Mouse (Mus musculus): ENCODE results near the gene Mpc1. TPM values are rescaled to one million over a fixed set of nuclear protein-coding genes. Genes with fewer than 3 reads are reported as not detected.
"Not testable (repeated sequence)": the region's sequence is repeated elsewhere in the genome, so short reads cannot be mapped to it uniquely, and the experiment has no call there.

Mpc1 gene
- polyA plus RNA-seq, 1 experiment from 2014 or later, result 297 TPM

GRCm38 (mm10) chr17:8337159-8337558 is 54.5 kb downstream of the Mpc1 start, which contains the start of gene Prr18:
Gene Prr18 (plus strand): TSS chr17:8337459.
- not testable (repeated sequence) for H3K27ac ChIP-seq; H3K9ac ChIP-seq; H3K36me3 ChIP-seq; H3K4me2 ChIP-seq; H3K4me3 ChIP-seq; ATAC-seq (replicated peaks; ENCODE audit: insufficient number of reproducible peaks, insufficient read depth, low FRiP score, low read depth); H3K9me3 ChIP-seq (replicated peaks)
- Histone ChIP-seq H3K4me1 (replicated peaks) (peaks cover 22% of the 10 kb centered on the region), H3K27me3 (peaks cover 34% of the 10 kb centered on the region)
- WGBS, result 92% methylated on average over 1 of the region's 5 CpGs

- 25% methylated on average over 8 of the region's 8 CpGs for whole genome bisulfite sequencing
- Histone ChIP-seq H3K4me3 (peak overlapping the region; percentile 54), H3K9ac (no peak overlapping the region), H3K4me2 (peak overlapping the region; percentile 92), H3K9me3 (replicated peaks) (no peaks in the 10 kb centered on the region), H3K27me3 (peaks cover 52% of the 10 kb centered on the region), H3K36me3 (no peaks in the 10 kb centered on the region), H3K4me1 (replicated peaks) (peaks cover 22% of the 10 kb centered on the region), H3K27ac (no peak overlapping the region)
- ATAC-seq (replicated peaks; ENCODE audit: insufficient number of reproducible peaks, insufficient read depth, low FRiP score, low read depth), result no peak
Measured at GRCm38 (mm10) chr17:8339666-8340374, 57.1 kb downstream of the Mpc1 start.

GRCm38 (mm10) chr17:8340407-8341359 is 58.0 kb downstream of the Mpc1 start:
- peak overlapping the region; percentile 92 for H3K4me2 ChIP-seq
- H3K9ac ChIP-seq, result peak overlapping the region; percentile 28
- H3K4me3 ChIP-seq, result peak overlapping the region; percentile 54
- H3K4me1 ChIP-seq (replicated peaks), result peaks cover 22% of the 10 kb centered on the region
- H3K27me3 ChIP-seq, result peaks cover 52% of the 10 kb centered on the region
- WGBS, result under 1% methylated on average over 56 of the region's 92 CpGs
- H3K9me3 ChIP-seq (replicated peaks), result no peaks in the 10 kb centered on the region
- peak; percentile 55 for ATAC-seq (replicated peaks; ENCODE audit: insufficient number of reproducible peaks, insufficient read depth, low FRiP score, low read depth)
- no peaks in the 10 kb centered on the region for H3K36me3 ChIP-seq
- no peak overlapping the region for H3K27ac ChIP-seq

GRCm38 (mm10) chr17:8341360-8341963 is 58.8 kb downstream of the Mpc1 start:
- 13% methylated on average over 46 of the region's 46 CpGs for WGBS
- Histone ChIP-seq H3K9me3 (replicated peaks) (no peaks in the 10 kb centered on the region), H3K4me2 (peak overlapping the region; percentile 92), H3K27me3 (peaks cover 52% of the 10 kb centered on the region), H3K4me3 (peak overlapping the region; percentile 54), H3K36me3 (no peaks in the 10 kb centered on the region), H3K27ac (no peak overlapping the region), H3K9ac (peak overlapping the region; percentile 28), H3K4me1 (replicated peaks) (peaks cover 22% of the 10 kb centered on the region)
- no peak; the same call in 1 of the 2 replicates for ATAC-seq (replicated peaks; ENCODE audit: insufficient number of reproducible peaks, insufficient read depth, low FRiP score, low read depth)

DNA sequence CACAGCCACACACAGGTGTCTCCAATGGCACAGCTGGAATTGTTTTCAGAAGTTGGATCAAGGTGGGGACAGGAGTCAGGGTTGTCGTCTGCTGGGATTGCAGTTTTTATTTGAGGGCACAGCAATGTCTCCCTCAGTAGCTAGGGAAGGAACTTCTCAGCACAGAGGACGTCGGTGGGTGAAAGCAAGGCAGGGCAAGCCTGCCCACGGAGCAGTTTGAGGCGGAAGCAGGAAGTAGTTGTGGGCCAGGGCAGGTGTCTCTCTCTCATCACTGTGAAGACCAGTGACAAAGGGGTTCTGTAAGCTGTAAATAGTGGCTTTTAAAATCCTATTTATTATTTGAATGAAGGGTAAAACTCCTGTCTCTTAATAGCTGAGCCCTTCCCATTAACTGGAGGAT is 60.0 kb downstream of the Mpc1 start:
- peaks cover 22% of the 10 kb centered on the region for H3K4me1 ChIP-seq (replicated peaks)
- no peak for ATAC-seq (replicated peaks; ENCODE audit: insufficient number of reproducible peaks, insufficient read depth, low FRiP score, low read depth)
- no peaks in the 10 kb centered on the region for H3K36me3 ChIP-seq
- no peaks in the 10 kb centered on the region for H3K9me3 ChIP-seq (replicated peaks)
- H3K4me2 ChIP-seq, result no peak overlapping the region
- H3K4me3 ChIP-seq, result no peak overlapping the region
- H3K27me3 ChIP-seq, result peaks cover 52% of the 10 kb centered on the region
- WGBS, result 52% methylated on average over 5 of the region's 5 CpGs
- no peak overlapping the region for H3K27ac ChIP-seq
- no peak overlapping the region for H3K9ac ChIP-seq

- Histone ChIP-seq H3K9me3 (replicated peaks) (no peaks in the 10 kb centered on the region), H3K4me3 (no peak overlapping the region), H3K36me3 (no peaks in the 10 kb centered on the region), H3K9ac (no peak overlapping the region), H3K4me2 (no peak overlapping the region), H3K27me3 (peaks cover 49% of the 10 kb centered on the region), H3K27ac (no peak overlapping the region), H3K4me1 (replicated peaks) (peaks cover 22% of the 10 kb centered on the region)
- 65% methylated on average over 6 of the region's 6 CpGs for WGBS
- no peak for ATAC-seq (replicated peaks; ENCODE audit: insufficient number of reproducible peaks, insufficient read depth, low FRiP score, low read depth)
Measured at GRCm38 (mm10) chr17:8343416-8343815, 60.7 kb downstream of the Mpc1 start.

Other genes starting within 250 kb of the Mpc1 start
- gene Gm49673, start 135.1 kb upstream of the Mpc1 start, polyA plus RNA-seq (2015; fragmentation: Nextera tagmentation; extraction: Ambion mirVana), result 0.15 TPM in 1 of 2 replicates, not detected in the other
- gene Rnaset2a, start 134.8 kb upstream of the Mpc1 start, polyA plus RNA-seq (2015; fragmentation: Nextera tagmentation; extraction: Ambion mirVana), result 33.0 and 34.1 TPM in 2 replicates
- gene Fgfr1op, start 117.4 kb upstream of the Mpc1 start, polyA plus RNA-seq (2015; fragmentation: Nextera tagmentation; extraction: Ambion mirVana), result 20.1 and 23.9 TPM in 2 replicates
- 0.21 and 0.41 TPM in 2 replicates for gene Ccr6, start 46.9 kb upstream of the Mpc1 start, polyA plus RNA-seq (2015; fragmentation: Nextera tagmentation; extraction: Ambion mirVana)
- gene Sft2d1, start 28.2 kb downstream of the Mpc1 start, polyA plus RNA-seq (2015; fragmentation: Nextera tagmentation; extraction: Ambion mirVana), result 58.6 and 64.0 TPM in 2 replicates
- gene Prr18, start 54.6 kb downstream of the Mpc1 start, polyA plus RNA-seq (2015; fragmentation: Nextera tagmentation; extraction: Ambion mirVana), result 0.13 and 0.47 TPM in 2 replicates
- gene T2, start 73.1 kb downstream of the Mpc1 start, polyA plus RNA-seq (2015; fragmentation: Nextera tagmentation; extraction: Ambion mirVana), result 1.2 and 1.9 TPM in 2 replicates
- gene T, start 151.5 kb downstream of the Mpc1 start, polyA plus RNA-seq (2015; fragmentation: Nextera tagmentation; extraction: Ambion mirVana), result 0.40 and 0.55 TPM in 2 replicates
- gene Pde10a, start 242.5 kb downstream of the Mpc1 start, polyA plus RNA-seq (2015; fragmentation: Nextera tagmentation; extraction: Ambion mirVana), result 1.4 and 2.1 TPM in 2 replicates

Measured in heart, embryonic 15.5 days (tissue).